Mouse (Mus musculus): ENCODE measurements around the gene Igsf8.
A peak's percentile ranks its signal among the peaks of the same experiment; 100 is the strongest.

Gene Igsf8

GRCm38 (mm10) chr1:172302851-172303250 lies 41.4 kb downstream of the Igsf8 start:
- no peak for DNase-seq (ENCODE audit: extremely low read depth, low read depth)

DNA sequence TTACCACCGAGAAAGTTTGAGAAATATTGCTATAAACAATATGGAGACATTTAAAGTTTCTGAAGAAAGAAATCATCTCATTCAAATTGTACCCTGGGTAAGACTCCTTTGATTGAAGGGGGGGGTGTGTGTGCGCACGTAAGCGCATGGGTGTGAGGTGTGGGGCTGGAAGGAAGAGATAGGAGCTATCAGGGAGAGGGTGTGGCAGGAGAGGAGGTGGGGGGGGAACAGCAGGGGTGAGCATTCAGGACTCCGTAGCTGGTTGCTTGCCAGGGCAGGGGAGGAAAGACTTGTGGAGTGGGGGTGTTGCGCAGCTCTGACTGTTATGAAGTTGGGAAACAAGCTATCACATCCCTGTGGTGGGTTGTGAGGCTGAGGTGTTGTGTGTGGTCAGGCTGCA lies 43.0 kb downstream of the Igsf8 start:
- DNase-seq (ENCODE audit: extremely low read depth, low read depth), result peak; percentile 71

GRCm38 (mm10) chr1:172305153-172305552 lies 43.7 kb downstream of the Igsf8 start:
- no peak for DNase-seq (ENCODE audit: extremely low read depth, low read depth)

DNA sequence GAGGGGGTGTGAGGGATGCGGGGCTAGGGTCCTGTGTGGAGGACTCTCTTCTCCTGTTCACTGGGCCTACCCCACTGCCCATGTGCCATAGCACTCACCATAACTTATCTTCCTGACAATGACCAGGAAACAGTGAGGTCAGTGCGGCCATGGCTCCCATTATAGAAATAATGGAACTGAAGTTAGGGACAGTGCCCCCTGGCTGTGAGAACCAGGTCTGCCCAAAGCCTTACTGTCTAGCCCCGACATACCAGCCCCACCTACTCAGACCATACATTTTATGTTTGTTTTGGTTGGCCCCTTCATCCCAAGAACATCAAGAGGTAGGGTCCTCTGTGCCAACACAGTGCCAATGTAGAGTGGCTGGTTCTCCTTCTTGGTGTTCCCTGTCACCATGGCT lies 44.2 kb downstream of the Igsf8 start:
- no peak for DNase-seq (ENCODE audit: extremely low read depth, low read depth)

- no peak for DNase-seq (ENCODE audit: extremely low read depth, low read depth)
These were observed 44.8 kb downstream of the Igsf8 start for GRCm38 (mm10) chr1:172306196-172306595.

DNA sequence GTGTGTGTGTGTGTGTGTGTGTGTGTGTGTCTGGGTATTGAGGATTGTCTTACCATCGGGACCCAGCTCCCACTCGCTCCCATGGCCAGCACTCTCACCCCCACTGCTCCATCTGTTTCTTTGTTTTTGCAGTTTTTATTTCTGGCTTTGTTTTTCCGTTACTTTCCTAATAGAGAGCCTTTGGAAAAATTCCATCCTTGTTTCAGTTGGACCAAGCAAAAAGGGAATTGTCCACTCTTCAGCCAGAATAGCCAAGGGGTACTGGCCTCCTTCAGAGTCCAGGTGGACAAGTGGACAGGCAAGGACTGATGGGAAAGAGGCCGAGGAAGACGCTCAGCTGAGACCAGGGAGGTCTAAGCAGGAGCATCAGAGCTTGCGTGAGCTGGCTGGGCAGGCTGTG lies 45.4 kb downstream of the Igsf8 start:
- DNase-seq (ENCODE audit: extremely low read depth, low read depth), result no peak

GRCm38 (mm10) chr1:172307936-172308335 lies 46.5 kb downstream of the Igsf8 start:
- no peak for DNase-seq (ENCODE audit: extremely low read depth, low read depth)

- no peak for DNase-seq (ENCODE audit: extremely low read depth, low read depth)
These were observed 47.0 kb downstream of the Igsf8 start for GRCm38 (mm10) chr1:172308409-172308808.

DNA sequence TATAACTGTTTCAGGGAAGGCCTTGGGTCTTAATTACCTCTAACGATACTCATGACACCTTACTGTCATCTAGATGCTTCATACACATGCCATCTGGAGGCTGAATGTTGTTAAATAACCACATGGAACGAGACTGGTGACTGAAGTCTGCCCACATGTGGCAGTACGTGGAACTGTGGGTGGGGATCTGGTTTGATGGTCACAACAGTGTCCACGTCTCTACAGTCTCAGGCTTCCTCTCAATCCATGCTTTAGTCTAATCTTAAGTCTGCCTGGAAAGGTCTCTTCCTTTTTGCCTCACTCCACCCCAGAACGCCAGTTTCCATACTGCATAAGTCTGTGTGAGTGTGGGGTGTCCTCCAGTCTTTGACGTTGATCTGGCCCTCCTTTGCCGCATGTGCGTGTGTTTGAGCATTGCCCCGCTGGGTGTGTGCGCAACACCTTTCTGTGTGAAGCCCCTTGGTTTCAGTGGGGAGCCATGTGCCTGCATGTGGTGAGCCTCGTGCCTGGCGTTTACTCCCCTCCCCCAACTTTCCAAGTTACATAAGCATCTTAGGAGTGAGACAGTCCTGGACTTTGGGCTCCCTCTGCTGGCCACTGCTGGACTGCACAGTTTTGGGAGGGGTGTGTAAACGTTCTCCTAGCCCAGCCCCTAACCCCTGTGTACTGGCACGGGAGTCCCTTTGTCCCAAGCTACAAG lies 48.4 kb downstream of the Igsf8 start:
- DNase-seq (ENCODE audit: extremely low read depth, low read depth), result peak; percentile 80

GRCm38 (mm10) chr1:172311248-172311906 lies 49.9 kb downstream of the Igsf8 start:
- peak; percentile 86 for DNase-seq (ENCODE audit: extremely low read depth, low read depth)

- DNase-seq (ENCODE audit: extremely low read depth, low read depth), result no peak
These were observed 50.7 kb downstream of the Igsf8 start for GRCm38 (mm10) chr1:172311921-172312767.

GRCm38 (mm10) chr1:172312768-172313561 lies 51.5 kb downstream of the Igsf8 start:
- no peak for DNase-seq (ENCODE audit: extremely low read depth, low read depth)

- DNase-seq (ENCODE audit: extremely low read depth, low read depth), result no peak
These were observed 52.4 kb downstream of the Igsf8 start for GRCm38 (mm10) chr1:172313613-172314411.

GRCm38 (mm10) chr1:172314911-172315310 lies 53.5 kb downstream of the Igsf8 start:
- no peak for DNase-seq (ENCODE audit: extremely low read depth, low read depth)

- no peak for DNase-seq (ENCODE audit: extremely low read depth, low read depth)
These were observed 56.0 kb downstream of the Igsf8 start for GRCm38 (mm10) chr1:172317431-172317830.

DNA sequence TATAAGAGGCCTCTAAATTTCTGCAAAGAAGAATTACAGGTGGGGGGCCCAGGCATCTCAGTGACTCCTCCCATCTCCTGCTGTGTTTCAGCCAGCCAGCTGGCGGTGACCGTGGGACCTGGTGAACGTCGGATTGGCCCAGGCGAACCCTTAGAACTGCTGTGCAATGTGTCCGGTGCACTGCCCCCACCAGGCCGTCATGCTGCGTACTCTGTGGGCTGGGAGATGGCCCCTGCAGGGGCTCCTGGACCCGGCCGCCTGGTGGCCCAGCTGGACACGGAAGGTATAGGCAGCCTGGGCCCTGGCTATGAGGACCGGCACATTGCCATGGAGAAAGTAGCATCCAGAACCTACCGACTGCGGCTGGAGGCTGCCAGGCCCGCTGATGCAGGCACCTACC lies 56.5 kb downstream of the Igsf8 start:
- DNase-seq (ENCODE audit: extremely low read depth, low read depth), result no peak

- DNase-seq (ENCODE audit: extremely low read depth, low read depth), result no peak
These were observed 57.1 kb downstream of the Igsf8 start for GRCm38 (mm10) chr1:172318424-172319035.

DNA sequence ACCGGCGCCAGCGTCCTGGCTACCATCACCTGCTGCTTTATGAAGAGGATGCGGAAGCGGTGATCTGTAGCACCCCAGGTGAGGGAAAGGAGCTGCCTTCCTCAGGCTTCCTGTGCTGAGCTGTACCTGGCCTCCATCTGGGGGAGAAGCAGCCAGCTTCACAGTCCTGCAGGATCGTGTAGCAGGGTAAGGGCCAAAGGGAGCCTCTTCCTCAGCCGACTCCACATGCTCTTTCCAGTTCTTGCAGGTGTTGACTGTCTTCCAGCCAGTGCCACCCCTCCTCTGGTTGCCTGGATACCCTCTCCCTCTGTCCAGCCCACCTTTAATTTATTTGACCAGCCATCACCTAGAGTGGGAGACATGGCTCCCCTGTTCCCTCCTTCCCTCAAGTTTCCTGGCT lies 57.9 kb downstream of the Igsf8 start:
- DNase-seq (ENCODE audit: extremely low read depth, low read depth), result no peak

GRCm38 (mm10) chr1:172319921-172320411 lies 58.5 kb downstream of the Igsf8 start:
- DNase-seq (ENCODE audit: extremely low read depth, low read depth), result no peak

- DNase-seq (ENCODE audit: extremely low read depth, low read depth), result no peak
These were observed 61.3 kb downstream of the Igsf8 start for GRCm38 (mm10) chr1:172322725-172323124.
